Mouse (Mus musculus) ES-Bruce4 (cell line): Measurements from ENCODE around the gene Ngdn. TPM values are rescaled to one million over a fixed set of nuclear protein-coding genes. Genes with fewer than 3 reads are reported as not detected.
"Not testable (repeated sequence)": the region's sequence is repeated elsewhere in the genome, so short reads cannot be mapped to it uniquely, and the experiment has no call there.

Source experiments
- H3K27ac ChIP-seq: 2 replicates; pipeline ENCODE4 v1.5.1; 2012; ENCODE audit warnings: low read length, inconsistent platforms; ENCODE audit not compliant: insufficient read depth
- H3K27me3 ChIP-seq: 2 replicates; pipeline ENCODE4 v1.6.1; 2012; ENCODE audit warnings: mild to moderate bottlenecking, low read length, inconsistent platforms; ENCODE audit not compliant: control insufficient read depth, poor library complexity, insufficient read depth, severe bottlenecking
- H3K36me3 ChIP-seq: 2 replicates; pipeline ENCODE4 v1.6.1; 2012; ENCODE audit warnings: inconsistent platforms, mild to moderate bottlenecking, low read length, moderate library complexity; ENCODE audit not compliant: control insufficient read depth, poor library complexity, insufficient read depth, severe bottlenecking
- H3K4me1 ChIP-seq: one replicate; pipeline ENCODE4 v1.8.1; 2011; ENCODE audit warnings: low read length; ENCODE audit not compliant: control insufficient read depth, insufficient read depth
- H3K4me3 ChIP-seq: 2 replicates; pipeline ENCODE4 v1.5.1; 2011; ENCODE audit warnings: low read depth, mild to moderate bottlenecking, low read length
- H3K9ac ChIP-seq: 2 replicates; pipeline ENCODE4 v1.6.1; 2012; ENCODE audit warnings: low read depth, mild to moderate bottlenecking, inconsistent platforms; ENCODE audit not compliant: poor library complexity, severe bottlenecking
- H3K9me3 ChIP-seq: replicated peaks from 2 replicates; pipeline ENCODE4 v1.6.1; 2012; ENCODE audit warnings: mild to moderate bottlenecking, low read length, inconsistent platforms; ENCODE audit not compliant: control insufficient read depth, poor library complexity, insufficient read depth, severe bottlenecking
- CTCF ChIP-seq: IDR thresholded peaks from one replicate; pipeline ENCODE4 v1.8.1; 2011; ENCODE audit warnings: low read depth, low read length
- EP300 ChIP-seq: IDR thresholded peaks from 2 replicates; pipeline ENCODE4 v1.6.1; 2011; ENCODE audit warnings: low read depth, low read length; ENCODE audit not compliant: insufficient read depth
- POLR2A ChIP-seq: IDR thresholded peaks from one replicate; pipeline ENCODE4 v1.8.1; 2011; ENCODE audit warnings: low read length; ENCODE audit not compliant: insufficient read depth
- polyA plus RNA-seq: library from polyadenylated mRNA; stranded (reverse); fragments of >200 nt; gene quantifications from 2 replicates; pipeline ENCODE4 v1.2.4, GENCODE M21; 2011; ENCODE audit warnings: low read depth; ENCODE audit not compliant: missing spikeins, insufficient read depth, insufficient read length

The Ngdn gene
- polyA plus RNA-seq, 1 experiment, result 52.7 TPM

GRCm38 (mm10) chr14:55029034-55029698 lies 13.9 kb downstream of the Ngdn start:
- Histone ChIP-seq H3K9ac (0 out of 2 replicates have a peak overlapping the region, but pooled peaks have one; percentile 28), H3K36me3 (peaks cover 6% of the 10 kb centered on the region), H3K4me1 (peaks cover 1% of the 10 kb centered on the region), H3K4me3 (no peak overlapping the region), H3K9me3 (no peaks in the 10 kb centered on the region), H3K27ac (peak overlapping the region; percentile 52; the same call in 1 of the 2 replicates), H3K27me3 (no peaks in the 10 kb centered on the region)
- TF ChIP-seq POLR2A, result no peak
- TF ChIP-seq CTCF, result peak; percentile 62
- 0 out of 2 replicates have a peak, but pooled peaks have one; percentile 14 for TF ChIP-seq EP300

GRCm38 (mm10) chr14:55032695-55033225 lies 17.5 kb downstream of the Ngdn start:
- Histone ChIP-seq H3K9ac (peak overlapping the region; percentile 52), H3K36me3 (no peaks in the 10 kb centered on the region), H3K27me3 (no peaks in the 10 kb centered on the region), H3K4me3 (peak overlapping the region; percentile 41), H3K9me3 (no peaks in the 10 kb centered on the region), H3K27ac (no peak overlapping the region), H3K4me1 (peaks cover 1% of the 10 kb centered on the region)
- TF ChIP-seq POLR2A, result no peak
- TF ChIP-seq EP300, result no peak

GRCm38 (mm10) chr14:55043694-55044093 lies 28.4 kb downstream of the Ngdn start:
- H3K9me3 ChIP-seq, H3K27ac ChIP-seq, H3K9ac ChIP-seq, H3K36me3 ChIP-seq, H3K4me1 ChIP-seq, H3K4me3 ChIP-seq, H3K27me3 ChIP-seq: not testable (repeated sequence)

- peaks cover 7% of the 10 kb centered on the region for H3K4me1 ChIP-seq
- peak overlapping the region; percentile 96 for H3K27ac ChIP-seq
- H3K27me3 ChIP-seq, result no peaks in the 10 kb centered on the region
- TF ChIP-seq POLR2A, result no peak
- peak overlapping the region; percentile 27 for H3K9ac ChIP-seq
- no peaks in the 10 kb centered on the region for H3K36me3 ChIP-seq
- H3K4me3 ChIP-seq, result no peak overlapping the region
- H3K9me3 ChIP-seq, result no peaks in the 10 kb centered on the region
These were observed 32.8 kb downstream of the Ngdn start for GRCm38 (mm10) chr14:55047971-55048531.

- H3K9me3 ChIP-seq, result no peaks in the 10 kb centered on the region
- peaks cover 5% of the 10 kb centered on the region for H3K4me1 ChIP-seq
- H3K4me3 ChIP-seq, result no peak overlapping the region
- TF ChIP-seq POLR2A (no peak), EP300 (no peak), CTCF (no peak)
- H3K9ac ChIP-seq, result no peak overlapping the region
- no peaks in the 10 kb centered on the region for H3K27me3 ChIP-seq
- no peak overlapping the region for H3K27ac ChIP-seq
- no peaks in the 10 kb centered on the region for H3K36me3 ChIP-seq
These were observed 37.2 kb downstream of the Ngdn start for GRCm38 (mm10) chr14:55052496-55052895.

GRCm38 (mm10) chr14:55053050-55053449 lies 37.8 kb downstream of the Ngdn start:
- Histone ChIP-seq H3K36me3 (no peaks in the 10 kb centered on the region), H3K9me3 (no peaks in the 10 kb centered on the region), H3K4me3 (no peak overlapping the region), H3K4me1 (peaks cover 5% of the 10 kb centered on the region), H3K27me3 (no peaks in the 10 kb centered on the region), H3K9ac (no peak overlapping the region), H3K27ac (no peak overlapping the region)
- TF ChIP-seq EP300 (no peak), POLR2A (no peak), CTCF (no peak)
